Mouse (Mus musculus) thymus, postnatal 10 days (tissue): ENCODE measurements around the gene Reep3.
"Not testable (repeated sequence)": the region's sequence is repeated elsewhere in the genome, so short reads cannot be mapped to it uniquely, and the experiment has no call there.

Source experiments
- DNase-seq, 2 experiments: peaks; one replicate each; pipeline ENCODE4 v3.0.0; 2021; ENCODE audit warnings: low spot score in 2 of 2

Gene Reep3

DNA sequence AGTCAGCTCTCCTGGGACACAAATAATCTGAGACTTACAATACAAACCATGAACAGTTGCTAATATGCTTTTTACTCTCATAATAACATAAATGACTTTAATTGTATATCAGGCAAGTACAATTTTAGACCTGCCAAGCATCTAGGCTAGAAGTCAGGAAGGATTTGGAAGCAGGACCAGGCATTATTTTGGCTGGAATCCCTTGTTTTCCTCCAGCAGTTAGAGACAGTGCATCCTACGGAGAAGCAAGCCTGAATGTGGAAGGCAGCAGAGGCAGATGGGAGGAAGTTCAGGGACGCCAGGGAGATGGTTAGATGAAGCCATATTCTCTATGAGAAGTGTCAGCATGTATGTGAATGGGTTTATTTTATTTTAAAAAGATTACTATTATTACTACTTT is 79.4 kb downstream of the Reep3 start:
- DNase-seq = no peak

- DNase-seq = no peak
Observed at GRCm38 (mm10) chr10:67016615-67017278, 80.0 kb downstream of the Reep3 start.

DNA sequence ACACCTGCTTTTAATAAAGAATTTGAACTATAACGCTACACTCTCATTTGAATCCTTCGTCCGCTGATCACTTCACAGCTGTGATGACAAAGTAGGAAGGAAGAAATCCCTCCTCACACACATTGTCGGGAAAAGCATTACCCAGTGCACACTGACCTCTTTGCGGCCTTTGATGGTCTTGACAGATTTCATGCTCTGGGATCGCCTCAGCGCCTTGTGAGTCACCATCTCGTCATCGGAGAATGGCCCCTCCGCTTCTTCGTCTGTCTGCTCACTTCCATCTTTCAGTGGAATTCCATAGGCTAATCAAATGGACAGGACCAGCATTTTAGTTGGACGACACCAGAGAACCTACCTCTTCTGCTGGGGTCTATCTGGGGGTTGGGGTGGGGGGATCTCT is 82.0 kb downstream of the Reep3 start:
- DNase-seq = no peak

DNA sequence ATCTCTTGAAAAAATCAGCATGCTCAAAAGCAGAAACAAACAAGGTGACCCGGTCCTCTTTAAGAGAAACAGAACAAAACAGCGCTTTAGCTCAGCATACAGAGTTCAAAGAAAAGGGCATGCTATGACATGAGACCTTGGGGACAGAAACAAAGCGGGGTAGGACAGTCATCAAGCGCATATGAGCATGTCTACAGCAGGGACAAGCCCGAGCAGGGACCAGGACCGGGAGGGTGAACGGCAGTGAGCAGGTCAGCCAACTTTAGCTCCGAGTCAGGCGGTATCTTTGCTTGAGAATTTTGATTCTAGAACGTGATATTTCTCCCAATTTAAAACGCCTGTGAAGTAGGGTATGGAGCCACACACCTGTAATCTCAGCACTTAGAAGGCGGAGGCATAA is 86.2 kb downstream of the Reep3 start:
- no peak for DNase-seq

GRCm38 (mm10) chr10:67004527-67005042 is 92.2 kb downstream of the Reep3 start:
- peak; percentile 9 to 23 for DNase-seq

- DNase-seq = peak; percentile 22 to 23
Observed at GRCm38 (mm10) chr10:67003743-67004526, 92.8 kb downstream of the Reep3 start.

DNA sequence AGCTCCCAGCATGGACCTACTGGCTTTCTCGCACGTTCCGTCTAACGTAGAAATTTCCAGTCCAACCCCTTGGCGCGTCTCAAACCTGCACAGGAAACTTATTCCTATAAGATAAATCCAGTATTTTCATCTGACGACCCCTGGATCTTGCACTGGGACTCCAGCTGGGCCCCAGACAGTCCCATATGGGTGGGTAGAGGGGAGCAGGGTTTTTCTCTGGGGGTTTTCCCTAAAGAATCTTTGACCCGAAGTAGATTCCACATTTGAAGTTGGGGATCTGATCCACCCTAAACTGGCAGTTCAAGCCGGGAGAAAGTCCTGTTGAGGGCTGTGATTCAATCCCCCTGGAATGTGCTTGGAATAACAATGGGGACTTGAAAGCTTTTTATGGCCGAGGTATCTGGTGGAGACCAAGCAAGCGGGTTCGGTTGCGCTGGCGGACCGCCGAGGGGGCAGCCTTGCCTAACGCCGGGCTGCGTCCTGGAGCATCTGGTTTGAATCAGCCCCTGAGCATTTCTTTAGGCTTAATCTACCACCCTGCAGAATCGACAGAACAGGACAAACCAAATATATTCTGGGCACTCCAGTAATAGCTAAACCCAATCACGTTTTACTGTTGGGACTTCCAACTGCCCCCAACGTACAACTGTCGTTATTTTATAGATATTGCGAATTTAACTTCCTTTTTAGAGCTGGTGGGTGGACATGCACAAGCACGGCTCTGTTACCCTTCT is 93.6 kb downstream of the Reep3 start:
- DNase-seq = no peak

DNA sequence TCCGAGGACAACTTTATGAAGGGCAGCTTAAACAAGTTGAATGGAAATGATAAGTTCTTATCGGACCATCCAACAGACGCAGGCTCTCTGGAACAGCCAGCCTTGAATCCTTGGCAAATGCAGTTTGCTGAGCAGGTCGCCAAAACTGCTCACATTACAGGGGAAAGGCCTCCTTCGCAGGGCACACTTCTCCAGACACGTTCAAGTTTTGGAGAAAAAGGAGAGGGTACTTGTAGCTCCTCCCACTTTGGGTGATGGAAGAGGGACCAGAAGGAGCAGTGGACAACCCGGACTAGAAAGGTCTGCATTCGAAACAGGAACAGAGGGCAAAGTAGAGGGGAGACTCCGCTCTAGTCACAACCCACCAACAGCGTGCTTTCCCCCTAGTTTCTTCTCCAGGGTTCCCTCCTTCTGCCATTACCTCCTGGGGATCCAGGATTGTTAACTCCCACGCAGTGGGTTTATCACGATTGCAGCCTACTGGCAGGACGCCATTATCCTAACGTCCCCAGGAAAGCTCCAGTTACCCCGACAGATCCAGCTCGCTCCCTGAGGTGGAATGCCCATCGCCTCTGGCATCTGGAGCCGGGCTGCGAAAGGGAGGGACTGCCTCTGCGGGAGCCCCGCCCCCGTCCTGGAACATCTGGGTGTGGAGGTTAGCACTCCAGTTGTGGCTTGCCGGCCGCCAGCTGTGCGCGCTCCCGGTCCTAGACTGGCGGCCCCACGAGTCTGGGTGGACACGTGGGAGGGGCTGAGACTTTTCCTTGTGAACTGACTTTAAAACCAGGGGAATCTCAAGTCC is 94.3 kb downstream of the Reep3 start:
- DNase-seq = peak; percentile 17 to 20

- DNase-seq = not testable (repeated sequence)
Observed at GRCm38 (mm10) chr10:67000958-67001615, 95.7 kb downstream of the Reep3 start.

GRCm38 (mm10) chr10:67000136-67000535 is 96.6 kb downstream of the Reep3 start:
- no peak for DNase-seq

DNA sequence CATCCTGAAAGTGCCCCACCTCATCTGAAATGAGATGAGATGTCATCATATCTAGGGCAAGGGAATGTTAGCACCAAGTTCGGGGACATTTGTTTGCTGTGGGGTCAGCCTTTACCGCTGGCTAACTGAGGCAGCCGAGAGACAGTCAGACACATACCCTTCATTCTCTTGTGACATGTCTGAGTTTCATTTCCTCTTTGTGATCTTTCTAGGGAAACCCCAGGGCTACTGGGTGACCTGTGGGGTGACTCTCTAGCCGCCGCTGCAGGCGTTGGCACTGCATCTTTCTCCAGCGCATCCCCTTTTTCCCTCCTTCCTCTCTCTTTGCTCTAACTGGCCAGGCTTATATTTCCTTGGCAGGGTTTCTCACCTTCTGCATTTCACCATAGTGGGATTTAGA is 98.0 kb downstream of the Reep3 start:
- DNase-seq = no peak

DNA sequence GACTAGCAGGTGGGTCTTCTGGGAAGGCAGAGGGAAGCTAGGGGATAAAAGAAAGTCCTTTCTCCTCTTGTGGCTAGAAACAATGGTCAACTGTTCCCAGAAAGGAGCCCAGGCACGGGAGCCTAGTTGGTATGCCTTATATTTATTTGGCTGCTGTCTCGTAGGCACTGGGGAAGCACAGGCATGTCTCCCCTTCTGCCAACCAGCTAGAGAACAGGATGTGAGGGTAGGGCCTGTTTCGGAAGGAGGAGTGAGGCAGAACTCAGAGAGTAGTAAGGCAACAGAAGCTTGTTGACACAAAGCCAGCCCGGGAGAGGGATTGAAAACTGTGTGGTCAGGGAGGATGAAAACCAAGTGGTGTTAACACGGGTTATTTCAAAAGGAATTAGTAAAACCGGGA is 101.6 kb downstream of the Reep3 start:
- no peak for DNase-seq

GRCm38 (mm10) chr10:66994469-66994868 is 102.3 kb downstream of the Reep3 start:
- no peak for DNase-seq

DNA sequence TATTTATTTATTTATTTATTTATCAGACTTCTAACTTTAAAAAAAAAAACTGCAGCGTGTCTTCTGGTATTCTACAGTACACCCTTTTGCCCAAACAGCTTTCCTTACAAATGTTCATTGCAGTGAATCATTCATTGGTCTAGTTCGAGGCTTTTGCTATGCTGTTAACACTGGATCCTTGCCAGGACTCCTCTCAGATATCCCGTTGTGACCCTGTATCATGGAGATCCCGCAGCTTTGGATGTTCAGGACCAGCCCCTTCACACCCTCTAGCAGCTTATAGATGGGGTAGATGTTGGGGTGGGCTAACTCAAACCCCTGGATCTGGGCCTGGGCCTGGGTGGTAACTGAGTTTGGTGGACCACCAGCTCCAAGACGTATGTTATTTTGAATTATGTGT is 104.2 kb downstream of the Reep3 start:
- no peak for DNase-seq

DNA sequence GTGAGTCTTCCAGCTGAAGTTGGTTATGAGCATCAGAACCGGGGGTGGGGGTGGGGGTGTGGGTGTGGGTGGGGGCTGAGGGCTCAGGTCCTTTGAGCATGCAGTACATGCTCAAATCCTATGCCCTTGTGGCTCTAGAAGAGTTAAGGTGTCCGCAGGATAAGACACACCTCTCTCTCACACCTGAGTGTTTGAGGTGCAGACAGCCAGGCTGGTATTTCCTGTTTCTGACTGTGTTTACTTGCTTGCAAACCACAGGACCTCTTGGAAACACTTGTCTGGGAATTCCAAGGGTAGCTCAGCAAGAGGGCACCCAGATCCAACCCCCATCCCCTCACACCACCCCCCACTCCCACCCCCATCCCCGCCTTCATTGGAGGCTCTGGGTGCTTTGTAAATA is 106.2 kb downstream of the Reep3 start:
- no peak for DNase-seq

- no peak for DNase-seq
Observed at GRCm38 (mm10) chr10:66983043-66983442, 113.7 kb downstream of the Reep3 start.

- DNase-seq = no peak
Observed at GRCm38 (mm10) chr10:66978215-66978614, 118.5 kb downstream of the Reep3 start.

- no peak for DNase-seq
Observed at GRCm38 (mm10) chr10:66977093-66977492, 119.7 kb downstream of the Reep3 start.

DNA sequence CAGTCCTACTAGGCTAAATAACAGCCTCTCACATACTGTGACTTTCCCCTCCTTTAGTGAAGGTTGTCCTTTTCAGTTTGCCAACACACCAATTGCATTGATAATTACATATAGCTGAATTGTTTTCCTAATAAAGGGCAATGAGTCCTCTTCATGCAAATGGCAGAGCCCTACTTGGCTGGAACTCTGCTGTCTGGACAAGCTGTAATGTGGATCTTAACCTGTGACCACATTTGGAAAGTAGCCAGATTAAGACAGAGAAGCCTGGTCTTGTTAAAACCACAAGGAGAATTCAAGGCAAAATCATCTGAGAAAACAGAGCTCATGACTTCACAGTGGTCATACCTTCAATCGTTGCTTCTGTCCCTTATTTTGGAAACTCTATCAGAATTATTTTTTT is 121.3 kb downstream of the Reep3 start:
- DNase-seq = no peak

DNA sequence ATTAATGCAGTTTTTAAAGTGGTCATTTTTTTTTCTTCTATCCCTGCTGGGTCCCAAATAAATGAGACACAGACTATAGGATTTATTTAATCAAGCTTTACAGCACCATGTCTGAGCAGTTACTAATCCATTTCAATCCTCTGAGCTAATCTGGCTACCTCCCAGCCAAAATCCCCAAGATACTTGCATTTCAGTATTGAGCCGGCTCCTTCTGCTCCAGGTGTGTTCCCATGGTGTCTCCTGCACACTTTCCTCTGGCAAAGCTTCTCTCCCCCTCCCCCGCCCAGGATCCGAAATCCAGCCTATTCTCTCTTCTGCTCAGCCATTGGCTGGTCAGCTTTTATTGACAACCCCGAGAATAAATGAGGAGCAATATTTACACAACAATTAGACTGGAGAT is 122.3 kb downstream of the Reep3 start:
- DNase-seq = no peak

DNA sequence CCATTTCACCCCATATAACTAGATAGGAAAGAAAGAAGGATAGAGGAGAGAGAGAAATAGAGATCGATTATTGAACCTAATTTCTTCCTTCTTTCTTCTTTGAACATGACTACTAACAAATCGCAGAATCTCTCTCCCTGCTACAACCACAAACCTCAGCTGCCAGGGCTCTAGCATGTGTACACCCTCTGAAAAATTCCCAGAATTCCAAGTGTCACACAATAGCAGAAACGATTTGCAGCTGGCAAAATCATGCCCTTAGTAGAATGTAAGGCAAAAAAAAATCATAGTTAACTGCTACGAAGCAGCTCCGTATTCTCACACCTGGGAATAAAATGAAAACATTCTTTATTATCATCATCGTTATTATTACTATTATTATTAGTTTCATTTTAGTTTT is 122.9 kb downstream of the Reep3 start:
- no peak for DNase-seq
